Mouse (Mus musculus): ENCODE results near the gene Ankrd22.
"Not testable (repeated sequence)": the region's sequence is repeated elsewhere in the genome, so short reads cannot be mapped to it uniquely, and the experiment has no call there.

Ankrd22 gene

DNA sequence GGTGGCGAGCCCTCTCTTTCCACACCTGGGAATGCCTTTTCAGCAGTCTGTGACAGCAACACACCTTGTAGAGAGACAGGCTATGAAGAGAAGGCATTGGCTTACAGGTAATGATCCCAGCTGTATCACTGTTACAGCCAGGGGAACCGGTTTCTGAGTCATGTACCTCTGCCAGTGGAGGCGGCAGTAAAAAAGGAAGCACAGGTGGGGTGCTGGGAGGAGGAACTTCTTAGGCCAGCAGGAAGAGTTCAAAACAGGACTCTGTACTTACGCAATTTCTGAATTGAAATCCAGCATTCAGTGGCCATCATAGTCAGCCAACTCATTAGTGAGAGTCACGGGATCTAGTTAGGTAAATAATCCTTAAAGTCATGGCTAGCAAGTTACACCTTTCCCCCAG, at the start of gene Ankrd22:
TSS of gene Ankrd22 (minus strand) at position 163 of the 400 bp plus-strand sequence.
- no peak for DNase-seq

DNA sequence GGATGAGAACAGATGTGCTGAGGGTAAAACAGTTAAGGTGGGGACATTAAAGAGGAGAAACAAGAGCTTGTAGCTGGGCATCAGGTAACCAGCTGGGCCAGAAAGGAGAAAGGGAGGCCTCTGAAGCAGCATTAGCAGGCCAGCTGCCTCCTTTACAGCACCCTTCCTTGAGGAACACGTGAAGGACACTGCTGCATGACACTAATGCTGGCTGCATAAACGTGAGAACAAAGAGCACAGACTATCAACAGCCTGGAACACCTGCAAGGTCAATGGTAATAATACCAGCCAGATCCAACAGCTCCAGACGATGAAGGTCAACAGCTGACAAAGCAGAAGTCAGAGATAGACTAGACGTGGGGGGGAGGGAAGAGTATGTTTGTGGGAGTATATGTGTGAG, 48.3 kb upstream of the Ankrd22 start:
- no peak for DNase-seq

DNA sequence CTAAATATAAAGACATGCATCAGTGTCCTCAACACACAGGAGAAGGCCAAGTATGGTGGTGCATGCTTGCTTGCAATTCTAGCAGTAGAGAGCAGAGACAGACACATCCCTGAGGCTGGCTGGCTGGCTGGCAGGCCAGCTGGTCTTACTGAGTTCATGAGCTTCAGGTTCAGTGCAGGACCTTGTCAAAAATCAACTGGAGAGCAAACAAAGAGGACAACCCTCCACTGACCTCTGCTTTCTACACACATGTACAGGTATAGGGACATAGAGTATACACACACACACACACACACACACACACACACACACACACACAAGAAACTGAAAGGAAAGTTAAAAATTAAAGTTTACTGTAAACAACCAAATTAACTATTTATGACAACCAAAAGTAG, 47.4 kb upstream of the Ankrd22 start:
- DNase-seq = no peak

DNA sequence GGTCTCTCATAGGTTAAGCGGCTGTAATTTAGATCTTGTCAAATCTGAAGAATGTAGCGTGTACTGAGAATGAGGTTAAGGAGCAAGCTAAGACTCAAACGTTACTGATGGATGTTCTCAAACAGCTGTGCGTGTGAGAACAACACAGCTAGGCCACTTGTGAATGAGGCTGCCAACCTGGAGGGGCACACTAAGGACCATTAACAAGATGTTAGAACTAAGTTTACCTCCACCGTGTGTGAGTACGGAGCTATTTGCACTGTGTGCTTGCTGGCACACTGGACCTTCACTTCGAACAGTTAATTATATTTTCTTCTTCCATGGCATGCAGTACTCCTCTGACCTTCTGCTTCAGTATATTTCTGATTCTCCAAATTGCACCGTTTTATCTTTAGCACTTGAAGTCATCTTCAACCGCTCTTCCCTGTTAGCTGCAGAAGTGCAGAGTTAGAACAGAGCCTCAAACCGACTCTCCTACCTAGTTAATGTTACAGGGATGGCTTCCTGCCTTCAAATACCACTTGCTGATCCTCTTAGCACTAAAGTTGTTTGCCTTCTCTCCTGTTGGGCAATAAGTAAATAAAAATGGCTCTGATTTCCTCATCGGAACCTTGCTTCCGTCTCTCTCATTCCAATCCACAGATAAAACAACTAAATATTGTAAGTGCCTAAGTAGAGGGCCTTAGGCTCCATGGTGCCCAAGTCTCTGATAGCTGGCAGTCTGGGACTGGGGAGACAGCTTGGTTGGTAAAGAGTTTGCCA, 46.8 kb upstream of the Ankrd22 start:
- DNase-seq = no peak

DNA sequence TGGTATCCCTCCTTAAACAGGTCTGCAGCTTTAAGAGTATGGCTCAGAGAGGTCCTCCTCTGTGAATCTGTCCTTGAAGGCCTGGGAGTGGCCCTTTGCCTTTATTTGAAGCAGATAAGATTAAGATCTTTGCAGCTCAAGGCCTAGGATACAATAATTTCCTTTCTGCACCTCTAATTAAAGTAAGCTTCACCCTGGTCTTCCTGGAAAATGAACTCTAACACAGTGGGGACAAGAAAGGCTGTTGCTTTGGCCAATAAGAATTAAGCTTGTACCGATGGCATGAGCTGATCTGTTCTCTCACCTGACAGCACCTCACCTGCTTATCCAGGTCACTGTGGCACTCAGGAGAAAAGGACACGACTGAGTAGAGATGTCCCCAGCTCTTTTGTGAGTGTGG, 45.0 kb upstream of the Ankrd22 start:
- DNase-seq = no peak

DNA sequence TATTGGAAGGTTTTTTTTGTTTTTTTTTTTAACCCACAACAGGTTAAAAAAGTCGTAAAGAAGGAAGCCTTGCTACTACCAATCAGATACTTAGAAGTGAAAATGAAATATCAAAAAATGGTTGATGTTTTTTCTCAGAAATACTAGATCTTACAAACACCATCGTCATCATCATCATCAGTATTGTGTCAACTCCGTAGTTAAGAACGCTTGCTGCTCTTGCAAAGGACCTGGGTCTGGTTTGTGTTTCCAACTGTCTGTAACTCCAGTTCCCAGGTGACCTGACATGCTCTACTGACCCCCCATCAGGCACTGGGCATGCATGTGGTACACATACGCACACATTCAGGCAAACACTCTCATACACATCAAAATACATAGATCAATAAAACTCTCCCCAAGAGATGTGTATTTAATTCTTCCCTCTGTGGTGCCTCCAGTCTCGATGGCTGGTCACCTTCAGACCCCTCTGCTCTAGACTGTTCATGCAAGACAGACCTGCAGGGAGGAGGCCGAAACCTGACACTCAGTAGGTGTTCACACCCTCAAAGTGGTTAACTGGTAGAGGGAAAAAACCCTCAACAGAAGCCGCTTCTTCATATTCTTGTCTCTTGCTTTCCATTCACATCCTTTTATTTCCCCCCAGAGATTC, 44.2 kb upstream of the Ankrd22 start:
- no peak for DNase-seq

DNA sequence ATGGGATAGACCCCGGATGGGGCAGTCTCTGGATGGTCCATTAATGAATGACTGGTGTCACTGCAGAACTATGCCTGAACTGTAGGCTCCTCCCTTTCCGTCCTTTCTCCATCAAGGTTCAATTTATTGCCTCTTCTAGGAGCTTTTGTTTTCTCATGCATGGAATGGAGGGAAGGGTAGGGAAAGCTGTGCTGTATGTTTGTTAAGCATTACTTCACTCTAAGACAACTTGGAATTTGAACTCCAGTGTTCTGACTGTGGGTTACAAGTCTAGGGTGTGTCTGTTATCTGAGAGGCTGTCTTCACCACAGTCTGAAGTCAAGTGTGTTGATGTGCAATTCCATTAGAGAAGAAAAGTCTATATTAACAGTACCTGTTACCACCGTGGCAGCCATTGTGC, 43.2 kb upstream of the Ankrd22 start:
- no peak for DNase-seq

DNA sequence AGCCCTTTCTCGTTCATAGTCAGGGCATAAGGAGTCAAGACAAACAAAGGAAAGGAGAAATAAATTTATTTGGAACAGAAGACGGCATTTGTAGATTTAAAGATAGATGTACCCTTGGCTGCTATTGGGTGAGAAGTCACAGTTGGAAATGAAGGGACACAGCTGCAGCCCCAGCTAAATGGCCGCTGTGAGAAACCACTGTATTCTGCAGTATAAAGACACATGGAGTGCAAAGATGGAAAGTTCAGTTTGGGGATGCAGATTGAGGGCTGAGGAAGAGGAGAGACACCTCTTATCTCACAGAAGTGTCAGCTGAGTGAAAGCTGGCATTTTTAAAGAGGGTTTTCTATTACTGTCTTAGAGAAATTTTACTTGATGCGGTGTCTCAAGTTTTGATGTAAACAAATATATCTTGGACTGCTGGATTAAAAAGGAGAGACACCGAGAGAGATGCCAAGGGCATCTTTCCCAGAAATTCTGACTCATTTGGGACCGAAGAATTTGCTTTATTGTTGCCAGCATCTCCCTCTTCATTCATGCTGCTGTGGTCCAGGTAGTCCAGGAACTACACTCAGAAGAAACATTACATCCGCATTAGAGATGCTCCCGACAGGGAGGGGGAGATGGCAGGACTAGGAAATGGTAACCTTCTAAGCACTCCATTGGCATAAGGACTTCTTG, 41.0 kb upstream of the Ankrd22 start:
- DNase-seq = no peak

DNA sequence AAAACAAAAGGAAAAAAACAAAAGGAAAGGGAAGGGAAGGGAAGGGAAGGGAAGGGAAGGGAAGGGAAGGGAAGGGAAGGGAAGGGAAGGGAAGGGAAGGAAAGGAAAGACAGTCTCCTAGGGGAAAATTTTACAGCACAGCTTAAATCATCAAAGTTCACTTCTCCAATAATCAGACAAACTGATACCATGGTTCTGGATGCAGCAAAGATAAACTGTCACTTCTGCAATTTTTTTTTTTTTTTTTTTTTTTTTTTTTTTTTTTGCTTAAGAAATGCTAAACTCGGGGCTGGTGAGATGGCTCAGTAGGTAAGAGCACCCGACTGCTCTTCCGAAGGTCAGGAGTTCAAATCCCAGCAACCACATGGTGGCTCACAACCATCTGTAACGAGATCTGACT, 40.3 kb upstream of the Ankrd22 start:
- DNase-seq = not testable (repeated sequence)

DNA sequence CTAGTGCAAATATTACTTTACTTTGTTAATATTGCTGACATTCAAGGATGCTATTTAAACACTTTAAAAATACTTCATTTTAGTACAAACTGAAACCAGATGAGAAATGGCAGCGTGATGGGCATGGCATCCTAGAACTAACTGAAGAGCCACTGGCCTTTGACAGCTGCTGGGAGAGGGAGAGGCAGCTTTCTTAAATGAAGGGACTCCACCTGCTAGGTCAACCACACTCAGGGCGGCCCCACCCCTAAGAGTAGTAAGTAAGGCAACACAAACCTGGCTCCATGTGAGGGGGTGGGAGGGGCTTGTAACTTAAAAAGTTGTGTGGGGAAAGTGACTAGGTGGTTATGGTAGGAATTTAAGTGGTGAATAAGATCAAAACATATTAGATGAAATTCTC, 36.8 kb upstream of the Ankrd22 start:
- DNase-seq = no peak

DNA sequence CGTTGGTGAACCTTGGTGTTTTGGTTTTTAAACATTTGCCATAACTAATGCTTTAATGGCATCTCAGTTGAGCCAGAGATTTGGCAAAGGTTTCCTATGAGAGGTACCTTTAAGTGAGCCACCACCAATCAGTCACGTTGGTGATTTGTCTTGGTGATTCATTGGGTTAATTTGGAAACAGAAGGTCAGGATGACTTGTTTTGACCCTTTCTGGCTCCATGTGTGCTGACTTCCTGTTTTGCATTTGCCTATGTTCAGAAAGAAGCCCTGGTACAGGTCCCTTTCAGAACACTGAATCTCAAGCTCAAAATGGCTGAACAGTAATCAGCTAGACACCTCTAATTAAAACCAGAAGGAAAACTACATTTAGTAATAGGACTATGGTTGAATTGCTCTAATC, 33.6 kb upstream of the Ankrd22 start:
- no peak for DNase-seq

DNA sequence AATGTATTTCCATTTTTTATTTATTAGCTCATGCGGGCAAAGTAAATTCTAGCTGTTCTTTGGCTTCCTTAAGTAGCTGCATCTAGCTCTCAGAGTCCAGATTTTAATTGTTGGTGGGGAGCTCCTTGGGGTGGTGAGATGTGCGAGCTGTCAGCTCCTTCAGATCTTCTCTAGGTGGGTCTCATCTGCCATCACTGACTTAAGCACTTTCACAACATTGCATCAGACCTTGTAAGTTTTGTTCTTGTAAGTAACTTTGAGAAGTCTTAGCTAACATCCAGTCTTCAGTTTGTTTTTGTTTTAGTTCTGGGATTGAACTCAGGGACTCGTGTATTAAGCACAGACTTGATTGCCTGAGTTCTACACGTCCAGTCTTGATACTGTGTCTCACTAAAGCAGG, 33.0 kb upstream of the Ankrd22 start:
- DNase-seq = no peak

DNA sequence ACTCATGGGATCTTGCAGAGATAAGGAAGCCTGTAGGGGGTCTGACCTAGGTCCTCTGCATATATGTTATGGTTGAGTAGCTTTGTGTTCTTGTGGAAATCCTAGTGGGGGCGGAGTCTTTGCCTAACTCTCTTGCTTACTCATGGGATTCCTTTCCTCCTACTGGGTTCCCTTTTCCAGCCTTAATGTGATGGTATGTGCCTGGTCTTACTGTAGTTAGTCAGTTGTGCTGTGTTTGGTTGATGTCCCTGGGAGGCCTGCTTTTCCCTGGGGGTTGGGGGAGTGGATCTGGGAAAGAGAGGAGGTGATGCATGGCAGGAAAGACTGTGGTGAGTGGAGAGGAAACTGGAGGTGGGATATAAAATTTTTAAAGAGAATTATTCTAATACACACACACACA, 32.2 kb upstream of the Ankrd22 start:
- no peak for DNase-seq

DNA sequence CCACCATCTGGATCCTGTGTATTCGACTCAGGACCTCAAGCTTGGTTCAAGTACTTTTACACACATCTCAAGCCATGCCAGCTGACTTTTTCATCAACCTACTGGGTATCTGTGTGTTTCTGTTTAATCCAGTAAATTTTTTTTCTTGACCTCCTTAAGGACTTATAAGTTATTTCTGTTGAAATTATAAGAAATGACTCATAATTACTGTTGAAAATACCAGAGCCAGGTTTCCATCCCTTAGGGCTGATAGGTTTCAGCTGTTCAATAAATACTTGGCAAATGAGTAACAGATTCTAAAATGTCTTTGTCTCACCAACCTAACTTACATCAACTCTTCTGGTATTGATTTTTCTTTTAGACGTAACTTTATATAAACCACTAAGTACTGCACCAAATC, 29.2 kb upstream of the Ankrd22 start:
- DNase-seq = no peak

DNA sequence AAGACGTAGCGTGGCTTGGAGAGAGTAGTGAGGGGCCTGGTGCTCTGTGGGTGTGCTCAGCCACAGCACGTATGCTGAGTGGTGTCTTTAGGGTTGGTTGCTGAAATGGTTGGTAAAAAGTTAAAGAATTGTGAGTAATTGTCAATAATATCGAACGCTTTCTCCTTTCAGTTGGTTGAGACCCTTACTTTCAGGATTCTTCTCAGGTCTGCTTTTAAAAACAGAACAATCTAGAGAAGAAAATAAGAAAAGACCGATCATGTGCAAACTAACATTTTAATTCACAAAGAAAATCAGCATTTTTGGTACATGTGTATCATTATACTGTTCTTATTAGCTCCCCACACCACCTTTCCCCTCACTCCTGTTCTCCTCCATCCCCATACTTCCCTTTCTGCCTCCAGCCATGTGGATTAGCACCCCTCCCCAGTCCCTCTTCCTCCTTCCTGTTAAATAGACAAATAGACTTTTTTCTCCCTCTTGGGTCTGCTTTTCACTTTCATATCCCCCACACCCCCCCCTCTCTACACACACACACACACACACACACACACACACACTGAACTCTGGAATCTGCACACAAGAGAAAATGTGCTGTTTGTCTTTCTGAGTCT, 28.4 kb upstream of the Ankrd22 start:
- DNase-seq = no peak

DNA sequence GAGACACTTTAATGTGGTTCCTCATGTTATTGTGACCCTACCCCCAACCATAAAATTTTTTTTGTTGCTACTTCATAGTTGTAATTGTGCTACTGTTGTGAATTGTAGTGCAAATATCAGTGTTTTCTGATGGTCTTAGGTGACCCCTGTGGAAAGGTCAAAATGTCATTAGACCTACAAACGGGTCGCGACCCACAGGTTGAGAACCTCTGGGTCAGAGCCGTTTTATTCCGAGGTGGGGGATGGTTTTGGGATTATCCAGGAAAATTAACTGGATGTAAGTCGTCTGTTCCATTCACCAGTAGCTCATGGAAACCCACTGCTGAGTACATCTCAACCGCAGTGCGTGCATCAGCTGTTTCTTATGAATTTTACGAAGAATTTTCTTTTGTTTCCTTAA, 27.8 kb upstream of the Ankrd22 start:
- no peak for DNase-seq

DNA sequence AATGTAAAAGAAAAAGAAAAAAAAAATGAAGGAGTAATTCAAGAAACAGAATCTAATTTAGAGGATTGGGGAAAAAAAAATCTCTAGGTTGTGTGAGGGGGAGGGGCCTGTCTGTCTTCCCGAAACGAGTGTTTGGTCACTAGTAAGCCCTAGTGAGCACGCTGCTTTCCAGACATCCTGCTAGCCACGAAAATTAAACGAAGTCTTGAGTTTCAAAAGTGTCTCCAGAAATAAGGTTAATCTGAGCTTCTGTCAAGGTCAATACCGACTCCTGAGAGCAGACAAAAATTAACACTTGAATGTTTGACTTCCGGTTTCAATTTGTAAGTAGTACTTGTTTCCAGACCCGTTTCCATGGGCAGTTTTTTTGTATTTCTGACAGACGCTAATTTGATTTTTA, 27.3 kb upstream of the Ankrd22 start:
- DNase-seq = peak; percentile 37

DNA sequence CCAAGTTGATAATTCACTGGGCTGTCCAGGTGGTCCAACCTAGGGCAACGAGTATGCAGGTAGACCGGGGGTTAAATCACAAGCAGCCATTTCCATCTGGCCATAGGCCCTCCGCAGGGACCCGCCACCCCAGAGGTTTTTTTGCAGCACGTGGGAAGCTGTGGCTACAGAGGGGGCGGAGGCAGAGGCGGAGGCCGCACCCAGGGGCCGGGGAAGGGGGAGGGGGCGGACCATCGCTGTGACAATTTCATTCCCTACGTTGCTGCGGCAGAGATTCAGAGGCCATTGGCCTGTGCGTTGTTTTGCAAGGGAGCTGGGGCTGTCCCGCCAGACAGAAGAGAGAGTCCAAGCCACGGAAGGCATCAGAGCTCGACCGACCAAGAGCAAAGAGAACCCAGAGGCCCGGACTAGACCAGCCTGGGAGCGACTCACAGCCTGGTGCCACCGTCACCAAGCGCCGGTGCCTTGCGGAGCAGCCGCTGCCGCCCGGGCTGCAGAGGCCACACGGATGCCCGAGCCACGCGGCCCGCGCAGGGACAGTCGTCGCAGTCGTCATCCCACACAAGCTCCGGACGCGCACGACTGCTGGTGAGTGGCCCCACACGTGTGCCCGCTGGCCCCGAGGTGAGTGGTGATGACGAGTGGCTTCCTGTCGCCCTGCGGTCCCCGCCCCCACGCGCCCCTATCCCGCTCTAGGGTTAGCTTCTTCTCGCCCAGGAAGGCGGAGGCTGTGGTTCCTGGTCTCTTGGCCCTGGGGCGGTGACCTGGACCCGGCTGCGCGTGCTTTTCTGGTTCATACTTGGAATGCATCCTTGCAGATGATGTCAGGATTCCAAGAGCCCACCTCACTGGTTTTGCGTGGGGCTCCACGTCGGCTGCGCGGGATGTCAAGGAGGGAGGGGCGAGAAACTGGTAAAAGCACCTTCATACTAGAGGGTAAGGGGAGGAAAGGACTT, 26.4 kb upstream of the Ankrd22 start, which contains the start of gene Stambpl1:
TSS of gene Stambpl1 (plus strand) at position 222 of the 956 bp plus-strand sequence.
- peak; percentile 63 for DNase-seq

DNA sequence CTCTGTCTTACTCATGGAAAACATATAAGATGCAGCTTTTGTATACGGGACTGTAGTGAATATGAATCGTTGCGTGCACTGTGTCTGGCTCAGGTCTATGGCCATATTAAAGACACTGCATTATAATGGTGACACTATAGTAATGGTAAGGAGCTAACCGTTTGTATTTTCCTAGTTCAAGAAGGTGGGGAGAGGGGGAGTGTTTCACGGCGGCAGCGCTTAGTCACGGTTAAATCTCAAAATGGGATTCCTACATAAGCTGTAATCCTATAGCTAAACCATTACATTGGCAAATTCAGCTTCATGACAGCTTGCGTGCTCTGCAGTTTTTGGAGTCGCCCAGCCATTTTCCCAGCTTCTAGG, 25.8 kb upstream of the Ankrd22 start:
- no peak for DNase-seq

DNA sequence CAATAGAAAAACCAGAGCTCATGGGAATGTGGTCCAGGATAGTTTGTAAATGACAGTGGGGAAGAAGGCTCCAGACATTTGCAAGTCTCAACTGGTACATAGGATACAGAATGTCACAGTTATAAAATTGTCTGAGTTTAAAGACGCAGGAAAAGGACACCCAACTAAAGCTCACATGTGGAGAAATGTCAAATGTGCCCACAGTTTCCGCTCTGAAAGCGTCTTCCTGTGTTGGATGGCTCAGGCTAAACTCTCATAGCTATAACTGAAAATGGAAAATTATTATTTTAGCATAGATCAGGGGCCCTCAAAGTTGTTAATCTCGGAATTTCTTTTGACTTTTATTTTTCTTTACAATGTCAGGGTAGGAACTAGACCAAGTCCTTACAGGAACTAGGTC, 21.0 kb upstream of the Ankrd22 start:
- DNase-seq = no peak

DNA sequence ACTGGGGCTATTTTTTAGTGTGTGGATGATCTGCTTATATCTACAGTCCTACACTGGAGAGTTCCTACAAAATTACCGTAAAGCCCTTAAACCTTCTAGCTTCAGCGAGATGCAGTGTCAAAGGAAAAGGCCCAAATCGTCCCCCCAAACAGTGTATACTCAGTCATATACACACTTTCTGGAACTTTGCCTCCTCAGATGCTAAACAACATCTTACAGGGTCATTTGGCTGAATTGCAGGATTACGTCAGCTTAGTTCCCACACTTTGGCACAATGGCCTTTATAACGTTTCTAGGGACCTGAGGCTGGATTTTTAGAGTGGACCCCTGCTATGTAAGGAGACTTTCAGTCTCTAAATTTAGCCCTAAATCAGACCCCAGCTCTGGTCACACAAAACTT, 16.6 kb upstream of the Ankrd22 start:
- no peak for DNase-seq

DNA sequence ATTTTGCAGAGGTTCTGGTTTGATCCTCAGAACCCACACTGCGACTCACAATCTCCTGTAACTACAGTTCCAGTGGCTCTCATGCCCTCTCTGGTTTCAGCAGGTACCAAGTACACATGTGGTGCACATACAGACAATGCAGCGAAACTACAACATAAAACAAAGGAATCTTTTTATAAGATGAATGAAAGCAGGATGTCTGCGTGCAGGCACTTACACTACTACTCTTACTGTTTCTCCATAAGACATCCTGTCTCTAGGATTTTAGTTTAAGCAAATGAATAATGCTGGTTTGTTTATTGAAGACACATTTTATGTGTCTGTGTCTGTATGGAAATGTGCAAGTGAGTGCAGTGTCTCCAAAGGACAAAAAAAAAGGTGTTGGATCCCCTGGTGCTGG, 15.4 kb upstream of the Ankrd22 start:
- DNase-seq = no peak

DNA sequence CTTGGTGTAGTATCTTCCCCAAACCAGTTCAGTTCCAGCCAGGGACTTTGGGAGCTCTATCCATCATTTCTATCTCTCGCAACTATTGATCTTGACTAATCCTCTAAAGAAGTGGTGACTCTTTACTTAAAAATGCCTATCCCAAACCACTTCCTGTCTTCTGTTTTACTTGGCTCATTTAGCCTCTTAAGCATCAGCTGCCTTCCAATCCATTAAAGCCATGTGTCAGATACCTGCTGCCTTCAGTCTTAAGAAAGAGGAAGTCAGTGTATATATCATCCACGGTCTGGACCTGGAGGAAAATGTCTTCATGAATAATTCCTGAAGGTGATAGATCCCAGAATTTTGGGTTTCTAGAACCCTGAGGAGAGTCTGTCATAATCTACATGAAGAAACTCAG, 14.5 kb upstream of the Ankrd22 start:
- DNase-seq = no peak

Data from kidney, adult 9 months (tissue).